Mouse (Mus musculus): ENCODE results near the gene Lin7a.
A peak's percentile ranks its signal among the peaks of the same experiment; 100 is the strongest.

Gene Lin7a

DNA sequence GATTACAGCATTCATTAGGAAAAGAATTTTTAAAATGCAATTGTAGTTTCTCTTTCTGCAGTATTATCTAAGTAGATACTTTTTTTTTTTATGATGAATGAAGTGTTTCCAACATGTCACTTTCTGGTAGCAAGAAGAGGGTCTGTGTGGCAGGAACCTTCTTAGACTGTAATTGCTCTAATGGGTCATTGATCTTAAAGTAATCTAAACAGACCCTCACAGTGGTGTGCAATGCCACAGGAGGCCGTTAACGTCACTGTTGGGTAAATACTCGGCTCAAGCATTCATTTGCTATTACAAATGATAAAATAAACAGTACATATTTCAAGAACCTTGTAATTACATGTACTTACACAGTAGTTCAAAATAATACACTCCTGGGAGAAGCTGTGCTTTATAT lies 72.7 kb downstream of the Lin7a start:
- no peak for DNase-seq

DNA sequence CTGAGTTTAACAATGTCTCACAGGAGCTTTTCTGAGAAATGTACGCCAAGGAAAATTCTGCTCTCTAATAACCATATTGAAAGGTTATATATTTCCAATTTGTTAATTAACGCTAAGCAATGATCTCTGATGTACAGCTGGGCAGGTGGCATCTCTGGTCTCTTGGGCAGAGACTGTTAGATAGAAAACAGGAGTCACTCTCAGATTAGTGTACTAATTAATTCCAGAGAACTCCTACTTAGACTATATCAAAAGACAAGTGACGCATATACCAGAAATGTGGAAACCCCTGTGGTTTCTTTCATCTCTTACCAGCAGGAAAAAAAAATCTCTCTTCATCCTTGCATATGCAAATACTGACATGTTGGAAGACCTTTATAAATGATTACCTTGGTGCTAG lies 76.4 kb downstream of the Lin7a start:
- DNase-seq = no peak

DNA sequence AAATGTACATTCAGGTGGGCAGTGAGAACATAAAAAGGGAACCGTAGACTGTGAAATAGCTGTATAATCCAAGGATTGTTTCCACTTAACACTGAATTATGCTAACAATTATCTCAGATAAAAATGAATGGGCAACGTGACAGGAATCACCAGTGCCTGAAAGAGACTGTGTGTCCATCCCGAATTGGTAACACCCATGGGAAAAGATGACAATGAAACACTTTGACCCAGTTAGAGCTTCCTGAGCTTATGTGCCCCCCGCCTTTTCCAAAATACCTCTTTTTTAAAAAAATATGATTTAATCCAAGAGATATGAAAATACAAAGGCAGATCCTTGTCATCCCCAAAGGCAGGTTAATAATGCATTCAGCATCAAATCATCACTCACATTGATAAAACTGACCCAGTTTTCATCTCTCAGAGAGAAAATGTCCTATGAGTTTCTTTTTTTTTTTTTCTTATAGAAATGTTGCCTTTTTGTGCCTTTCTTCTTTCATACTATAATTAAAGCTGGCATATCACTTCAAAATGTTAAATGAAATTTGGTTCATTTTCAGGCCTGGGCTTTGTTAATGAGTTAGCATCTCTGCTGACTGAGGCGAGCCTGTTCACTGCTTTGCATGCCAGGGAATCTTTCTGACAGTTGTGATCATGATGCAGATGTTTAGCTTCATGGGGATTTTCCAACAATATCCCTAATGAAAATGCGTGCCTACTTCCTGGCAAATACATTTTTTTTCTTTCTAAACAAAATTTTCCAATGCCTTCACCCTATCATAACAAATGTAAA lies 80.4 kb downstream of the Lin7a start:
- DNase-seq = no peak

DNA sequence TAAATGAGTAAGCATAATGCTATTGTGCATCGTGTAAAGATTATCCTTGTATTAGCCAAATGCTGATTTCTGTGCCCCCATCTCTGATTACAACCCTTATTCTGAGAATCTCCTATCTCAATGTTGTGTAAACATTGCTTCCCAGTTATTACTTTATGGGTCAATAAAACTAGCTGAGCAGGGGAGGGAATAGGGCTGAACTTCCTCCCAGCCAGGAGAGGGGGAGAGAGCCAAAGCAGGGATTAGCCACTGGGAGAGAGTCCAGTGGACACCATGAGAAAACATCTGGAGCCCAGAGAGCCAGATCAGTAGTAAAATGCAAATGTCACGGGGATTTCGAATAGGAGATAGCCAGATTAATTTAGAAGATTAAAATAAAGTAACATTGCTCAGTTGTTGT lies 82.0 kb downstream of the Lin7a start:
- no peak for DNase-seq

DNA sequence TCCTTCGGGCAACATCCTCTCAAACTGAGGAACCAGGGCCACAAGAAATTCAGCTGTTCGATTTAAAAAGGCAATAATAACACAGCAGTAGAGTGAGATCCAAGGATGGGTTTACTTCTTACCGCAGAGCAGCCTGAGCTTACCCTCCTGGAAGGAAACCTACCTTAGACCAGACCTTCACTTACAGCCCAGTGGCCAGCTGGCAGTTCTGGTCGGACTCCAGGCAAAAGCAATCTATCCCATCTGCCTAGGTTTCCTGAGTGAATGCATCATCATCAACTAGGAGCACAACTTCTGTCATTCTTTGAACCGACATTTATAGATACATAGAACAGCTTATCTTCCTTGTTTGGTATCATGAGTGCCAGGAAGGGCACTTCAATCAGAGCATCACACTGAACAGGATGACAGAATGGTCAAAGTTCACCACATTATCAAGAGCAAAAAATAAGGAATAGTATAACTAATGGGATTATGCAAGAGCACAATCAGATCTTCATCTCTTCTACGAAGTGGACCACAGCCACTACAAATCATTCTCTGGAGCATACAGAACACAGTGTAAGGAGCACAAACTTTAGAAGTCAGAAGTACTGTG lies 87.1 kb downstream of the Lin7a start:
- no peak for DNase-seq

DNA sequence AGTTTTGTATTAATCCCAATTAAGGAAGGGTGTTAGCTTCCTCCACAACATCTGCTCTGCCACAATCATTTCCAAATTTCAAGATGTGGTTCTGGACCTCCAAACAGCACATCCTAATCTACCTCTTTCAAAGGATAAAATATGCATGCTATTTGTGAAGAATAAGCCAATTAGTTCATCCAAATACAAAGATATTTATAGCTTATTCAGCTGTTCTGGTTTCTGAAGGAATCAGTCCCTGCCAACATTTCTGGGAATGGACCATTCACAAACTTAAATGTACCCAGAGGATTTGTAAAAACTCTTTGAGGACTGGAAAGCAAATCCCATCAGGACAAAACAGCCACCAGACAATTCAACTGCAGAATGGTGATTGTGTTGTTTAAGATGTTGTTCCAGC lies 87.8 kb downstream of the Lin7a start:
- DNase-seq = no peak

DNA sequence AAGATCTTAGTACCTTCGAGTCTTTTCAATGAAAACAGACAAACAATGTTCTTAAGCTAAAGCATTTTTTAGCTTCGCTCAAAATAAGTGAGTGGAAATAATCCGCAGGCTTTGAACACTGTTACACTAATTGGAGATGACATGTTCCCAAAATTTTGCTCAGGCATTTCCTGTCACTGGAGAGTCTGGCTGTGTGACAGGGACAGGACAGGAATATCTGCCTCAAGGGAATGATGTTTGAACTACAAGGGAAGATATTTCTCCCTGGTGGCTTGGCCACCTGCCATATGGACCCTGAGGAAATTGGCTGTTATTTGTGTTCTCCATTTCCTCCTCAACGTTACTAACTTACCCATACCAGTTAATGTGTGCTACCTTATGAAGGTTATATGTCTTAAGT lies 90.1 kb downstream of the Lin7a start:
- no peak for DNase-seq

DNA sequence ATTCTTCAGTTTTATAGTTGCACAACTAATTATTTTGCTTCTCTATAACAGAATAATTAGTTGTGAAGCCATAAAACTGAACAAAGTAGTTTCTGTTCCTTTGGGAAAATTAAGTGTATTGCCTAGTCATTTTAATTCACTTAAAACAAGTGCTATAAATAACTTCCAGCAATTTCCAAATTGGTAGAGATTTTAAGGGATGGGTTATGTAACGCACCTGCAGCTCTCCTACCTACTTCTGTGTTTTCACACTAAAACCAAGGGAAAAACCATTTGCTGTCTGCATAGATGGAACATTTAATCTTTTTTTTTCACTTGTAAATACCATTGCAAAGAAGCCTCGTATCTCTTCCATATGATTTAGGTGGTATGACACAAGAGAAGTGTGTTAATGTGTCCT lies 90.5 kb downstream of the Lin7a start:
- no peak for DNase-seq

DNA sequence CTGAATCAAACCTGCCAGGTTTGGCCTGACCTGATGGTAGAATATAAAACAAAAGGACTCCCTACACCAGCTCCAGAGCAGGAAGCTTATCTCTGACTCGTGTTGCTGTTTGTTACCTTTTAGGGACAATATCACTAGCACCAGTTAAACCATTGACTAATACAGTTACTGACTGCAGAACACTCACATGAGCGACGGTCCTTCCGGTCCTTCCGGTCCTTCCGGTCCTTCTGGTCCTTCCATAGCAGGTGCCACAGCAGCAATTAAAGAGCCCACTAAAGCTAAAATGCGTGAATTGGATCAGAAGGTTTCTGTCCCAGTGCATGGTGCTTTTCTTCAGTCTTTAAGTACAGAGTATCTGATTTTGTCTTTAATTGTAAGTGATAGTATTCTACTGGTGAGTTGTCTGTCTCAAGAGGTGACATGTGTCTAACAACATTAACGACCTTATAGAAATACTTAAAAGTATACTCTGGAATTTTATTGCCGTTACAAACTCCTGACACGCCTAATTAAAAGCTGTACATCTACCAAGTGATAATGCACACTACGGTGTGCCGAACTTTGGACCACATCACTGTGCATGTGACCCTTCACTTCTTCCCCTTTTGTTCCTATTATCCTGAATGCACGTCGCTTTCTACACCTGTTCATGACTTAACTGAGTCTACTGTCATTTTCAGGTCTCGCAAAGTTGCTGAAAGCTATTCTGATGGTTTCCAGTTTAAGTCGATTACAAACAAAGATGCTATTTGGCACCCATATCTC lies 91.7 kb downstream of the Lin7a start:
- no peak for DNase-seq

DNA sequence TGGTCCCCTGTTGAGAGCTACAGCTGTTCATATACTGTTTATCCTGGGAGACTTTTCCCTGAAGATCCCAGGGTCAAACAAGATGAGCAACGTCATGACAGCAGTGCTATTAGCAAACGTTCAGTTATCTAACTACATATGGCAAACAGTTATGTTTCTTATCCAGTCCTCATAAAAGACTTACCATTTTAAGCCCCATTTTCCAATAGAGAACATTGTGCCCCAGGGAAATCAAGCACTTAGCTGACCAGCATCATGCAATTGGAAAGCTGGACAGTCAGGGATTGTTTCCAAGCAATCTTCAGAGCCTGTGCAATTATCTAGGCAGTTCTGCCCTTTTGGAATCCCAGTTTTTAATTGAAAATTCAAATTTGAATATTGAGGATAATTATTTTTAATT lies 105.7 kb downstream of the Lin7a start:
- no peak for DNase-seq

DNA sequence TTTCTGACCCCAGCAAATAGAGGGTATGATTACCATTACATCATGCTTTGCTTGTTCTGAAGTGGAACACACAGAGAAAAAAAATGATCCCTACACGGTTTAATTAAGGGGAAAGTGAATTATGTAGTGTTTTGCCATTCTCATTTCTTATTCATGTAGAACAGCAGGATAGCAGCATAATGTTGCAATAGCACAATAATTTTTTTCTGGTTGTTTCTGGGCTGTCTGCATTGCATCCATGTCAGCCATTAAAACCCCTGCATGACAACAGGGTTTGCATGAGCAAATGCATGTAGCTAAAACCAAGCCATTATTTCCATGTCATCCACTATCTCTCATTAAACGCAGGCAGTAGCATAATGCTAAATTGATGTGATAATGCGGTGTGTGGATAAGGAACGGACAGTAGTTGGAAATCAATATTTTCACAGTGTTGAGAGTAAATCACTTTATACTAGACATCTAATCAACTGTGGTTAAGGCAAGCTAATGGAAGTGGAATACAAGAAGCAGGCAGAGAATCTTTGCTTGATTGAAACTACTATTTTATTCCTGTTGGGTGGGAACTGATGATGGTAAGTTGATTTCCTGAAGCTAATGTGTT lies 109.8 kb downstream of the Lin7a start:
- DNase-seq = no peak

DNA sequence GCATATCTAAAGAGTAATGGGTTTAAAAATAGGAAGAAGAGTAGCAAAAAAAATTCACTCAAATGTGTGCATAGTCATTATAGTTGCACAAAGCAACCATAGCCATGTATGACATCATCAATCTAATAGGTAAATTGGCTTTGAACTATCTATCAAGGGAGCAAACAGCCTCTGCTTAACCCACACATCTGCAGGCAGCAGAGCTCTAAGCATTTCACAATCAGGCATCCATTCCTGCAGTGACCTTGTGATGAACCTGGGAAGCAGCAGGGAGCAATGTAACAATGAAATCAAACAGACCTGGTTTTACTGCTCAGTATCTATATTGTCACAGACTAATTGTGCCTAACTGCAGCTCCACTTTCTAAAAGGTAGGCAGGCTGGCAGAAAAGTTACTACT lies 112.3 kb downstream of the Lin7a start:
- no peak for DNase-seq

DNA sequence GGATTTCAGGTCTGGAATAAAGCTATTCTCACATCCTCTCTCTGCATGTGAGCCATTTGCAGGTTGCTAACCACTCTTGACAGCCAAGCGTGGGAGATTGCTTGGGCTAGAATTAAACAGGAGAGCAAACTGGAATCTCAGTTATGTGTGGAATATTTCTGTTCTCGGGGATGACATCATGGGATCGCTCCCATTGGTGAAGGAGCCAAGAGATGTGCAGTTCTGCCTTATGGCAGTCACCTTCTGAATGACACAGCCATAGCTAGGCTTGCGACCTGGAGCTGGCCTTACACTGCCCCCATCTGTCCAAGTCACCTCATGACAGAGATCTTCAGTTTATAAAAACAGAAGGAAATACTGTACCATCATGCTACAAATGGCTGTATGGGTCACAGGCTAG lies 118.0 kb downstream of the Lin7a start:
- DNase-seq = peak; percentile 48

DNA sequence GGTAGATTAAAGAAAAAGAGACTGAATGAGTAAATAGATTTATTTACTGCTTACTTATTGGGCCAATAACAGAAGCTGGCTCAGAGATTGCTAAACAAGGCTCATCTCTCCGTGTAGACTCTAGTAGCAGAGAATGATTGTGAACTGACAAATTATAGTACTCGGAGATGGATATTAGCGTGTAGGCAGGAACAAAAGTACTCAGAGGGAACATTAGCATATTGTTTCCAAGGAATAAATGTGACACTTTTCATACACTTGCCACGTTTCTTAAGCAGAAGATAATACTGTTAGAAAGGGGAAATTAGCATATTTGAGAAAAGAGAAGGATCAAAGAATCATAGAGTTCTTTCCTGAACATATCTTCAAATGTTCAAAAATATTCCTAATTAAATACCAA lies 133.9 kb downstream of the Lin7a start:
- no peak for DNase-seq

DNA sequence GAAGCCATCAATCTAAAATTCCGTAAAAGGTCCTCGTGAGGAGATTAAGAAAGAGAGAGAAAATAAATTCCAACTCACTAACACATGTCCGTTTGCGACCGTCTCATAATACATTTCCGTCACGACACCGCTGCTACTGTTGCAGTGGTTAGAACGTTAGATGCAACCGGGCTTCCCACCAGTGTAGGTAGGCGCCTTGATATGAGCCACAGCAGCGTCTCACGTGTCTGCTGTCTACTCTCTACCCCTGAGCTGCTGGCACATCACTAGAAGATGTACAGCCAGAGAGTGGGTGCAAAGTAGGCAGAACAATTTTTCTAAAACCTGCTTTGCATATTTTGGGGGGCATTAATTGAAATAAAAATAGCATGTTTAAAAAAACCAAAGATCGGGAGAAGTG lies 146.8 kb downstream of the Lin7a start:
- no peak for DNase-seq

DNA sequence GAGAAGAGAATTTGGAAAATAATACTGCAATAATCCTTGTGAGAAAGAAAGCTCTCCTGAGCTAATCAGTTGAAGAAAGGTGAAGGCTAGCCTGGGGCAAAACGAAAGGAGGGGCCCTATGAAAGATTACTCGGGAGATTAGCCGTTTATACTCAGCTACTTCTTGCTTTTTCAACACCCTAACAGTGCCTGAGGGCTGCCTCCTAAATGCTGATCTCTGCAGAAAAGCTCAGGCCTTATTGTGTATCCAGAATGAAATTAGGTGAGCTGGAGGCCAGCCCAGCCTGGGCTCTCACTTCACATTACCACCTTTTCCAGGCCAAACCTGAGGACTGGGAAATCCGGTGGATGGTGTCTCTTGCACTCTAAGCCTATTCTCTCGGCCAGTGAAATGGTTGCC lies 165.5 kb downstream of the Lin7a start:
- no peak for DNase-seq

DNA sequence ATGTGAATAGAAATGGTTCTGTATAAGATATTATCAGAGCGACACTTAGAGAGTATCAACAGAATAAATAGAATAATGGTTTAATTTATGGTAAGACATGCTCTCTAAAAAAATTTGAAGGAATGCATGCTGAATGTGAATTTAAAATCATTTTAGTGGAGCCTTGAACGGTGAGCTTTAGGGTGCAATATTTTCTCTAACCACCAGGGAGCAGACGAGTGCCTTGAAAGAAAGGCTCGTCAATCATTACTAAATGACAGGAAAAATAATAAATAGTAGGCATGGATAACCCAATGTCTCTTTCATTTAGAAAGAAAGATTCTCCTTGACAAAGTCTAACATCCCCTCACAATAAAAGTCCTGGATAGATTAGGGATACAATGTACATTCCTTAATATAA lies 171.3 kb downstream of the Lin7a start:
- DNase-seq = peak; percentile 15

DNA sequence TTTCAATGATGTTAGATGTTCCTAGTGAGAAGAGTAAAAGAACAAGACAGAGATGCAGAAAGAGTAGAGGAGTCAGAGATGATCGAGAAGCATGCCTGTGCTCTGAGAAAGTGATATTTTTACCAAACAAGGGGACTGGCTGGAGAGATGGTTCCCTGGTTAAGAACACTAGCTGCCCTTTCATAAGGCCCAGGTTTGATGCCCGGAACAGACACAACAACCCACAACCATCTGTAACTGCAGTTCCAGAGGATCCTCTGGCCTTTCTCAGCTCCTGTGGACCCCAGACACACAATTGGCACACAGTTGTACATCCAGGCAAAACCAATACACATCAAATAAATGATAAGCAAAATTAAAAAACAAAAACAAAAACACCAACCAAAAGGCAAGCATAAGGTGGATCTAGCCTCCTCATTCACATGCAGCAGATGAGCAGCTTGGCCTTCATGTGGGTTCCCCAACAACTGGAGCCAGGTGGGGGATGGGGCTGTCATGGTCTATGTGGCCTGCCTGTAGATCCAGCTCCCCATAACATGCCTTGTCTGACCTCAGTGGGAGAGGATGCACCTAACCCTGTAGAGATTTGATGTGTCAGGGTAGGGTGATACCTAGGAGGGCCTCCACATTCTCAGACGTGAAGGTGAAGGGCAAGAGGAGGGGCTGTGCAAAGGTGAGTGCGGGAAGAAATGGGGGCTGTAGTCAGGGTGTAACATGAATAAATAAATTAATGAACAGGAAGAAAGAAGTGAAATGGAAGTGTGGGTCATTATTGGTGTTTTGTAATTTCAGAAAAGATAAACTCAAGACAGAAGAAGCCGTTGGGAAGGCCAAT lies 178.2 kb downstream of the Lin7a start:
- DNase-seq = no peak

DNA sequence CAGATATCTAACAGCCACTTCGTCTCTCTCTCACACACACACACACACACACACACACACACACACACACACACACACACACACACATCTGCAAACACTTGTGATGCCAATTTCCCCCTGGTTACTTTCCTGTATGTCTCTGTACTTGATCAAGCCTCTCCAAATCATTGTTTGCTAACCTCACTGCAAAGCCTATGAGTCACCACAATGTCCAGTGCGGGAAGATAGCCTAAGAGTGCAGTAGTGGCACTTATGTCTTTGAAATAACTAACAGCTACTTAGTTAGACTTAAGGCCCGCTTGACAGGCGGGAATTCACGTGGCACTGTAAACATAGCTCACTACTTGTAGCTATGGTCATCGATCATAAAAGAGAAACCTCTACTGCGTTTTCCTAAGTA lies 196.3 kb downstream of the Lin7a start:
- DNase-seq = no peak

Data from layer of hippocampus, adult 9-11 months (tissue).